Mouse (Mus musculus) layer of hippocampus, adult 18-20 months (tissue): ENCODE results near the gene Cep295nl. TPM values are rescaled to one million over a fixed set of nuclear protein-coding genes. Genes with fewer than 3 reads are reported as not detected.
A peak's percentile ranks its signal among the peaks of the same experiment; 100 is the strongest.

ENCODE experiments used
- DNase-seq, 2 experiments: peaks; one replicate each; pipeline ENCODE4 v3.0.0; 2022; ENCODE audit warnings: low spot score in 2 of 2
- total RNA-seq, 2 experiments: library from RNA; stranded (reverse); gene quantifications; 2 replicates each; pipeline ENCODE4 v1.2.3; 2021

Cep295nl gene
- total RNA-seq, 2 experiments from 2014 or later: 0.61 to 1.2 TPM

DNA sequence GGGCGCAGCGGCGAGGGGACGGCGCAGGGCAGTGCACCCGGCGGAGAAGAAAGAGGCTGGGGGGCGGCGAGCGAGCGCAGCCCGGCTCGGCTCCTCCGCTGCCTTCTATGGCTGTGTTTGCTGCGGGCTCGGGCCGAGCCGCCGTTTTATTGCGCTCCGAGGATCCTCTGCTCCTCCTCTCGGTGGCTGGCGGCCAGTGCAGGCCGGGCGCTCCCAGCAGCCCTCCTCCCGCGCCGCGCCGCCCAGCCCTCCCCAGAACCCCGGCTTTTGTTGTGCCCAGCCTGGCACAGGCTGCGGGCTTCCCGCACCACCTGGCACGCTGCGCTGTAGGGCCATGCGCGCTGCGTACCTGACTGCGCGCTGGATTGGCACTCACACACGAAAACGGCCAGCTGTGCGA lies 12.9 kb upstream of the Cep295nl start:
- peak; percentile 74 to 87 for DNase-seq

GRCm38 (mm10) chr11:118354636-118355191 lies 12.4 kb upstream of the Cep295nl start:
- no peak for DNase-seq

- DNase-seq: no peak
Measured at GRCm38 (mm10) chr11:118349494-118349893, 7.2 kb upstream of the Cep295nl start.

GRCm38 (mm10) chr11:118348877-118349276 lies 6.6 kb upstream of the Cep295nl start:
- DNase-seq: no peak

GRCm38 (mm10) chr11:118348419-118348818 lies 6.1 kb upstream of the Cep295nl start:
- DNase-seq: no peak

DNA sequence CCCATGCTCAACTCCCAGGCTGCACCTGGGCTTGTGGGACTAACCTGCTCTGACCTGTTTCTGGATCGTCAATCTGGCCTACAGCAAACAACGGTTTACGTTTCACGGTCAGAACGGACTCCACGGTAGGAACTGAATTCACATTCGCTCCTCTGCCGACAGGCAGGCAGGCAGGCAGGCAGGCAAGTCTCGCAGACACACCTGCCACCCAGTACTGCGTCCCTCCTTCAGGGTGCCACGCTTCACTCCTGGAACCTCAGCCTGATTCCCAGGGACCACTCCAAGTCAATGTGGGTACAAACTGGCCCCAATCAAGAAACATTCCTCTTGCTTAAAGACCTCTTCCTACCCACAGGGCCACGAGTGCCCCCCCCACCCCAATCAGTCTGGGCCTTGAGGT lies 5.6 kb upstream of the Cep295nl start:
- DNase-seq: no peak

- no peak for DNase-seq
Measured at GRCm38 (mm10) chr11:118347391-118347790, 5.1 kb upstream of the Cep295nl start.

GRCm38 (mm10) chr11:118346395-118347096 lies 4.2 kb upstream of the Cep295nl start:
- no peak for DNase-seq

- DNase-seq: no peak
Measured at GRCm38 (mm10) chr11:118345693-118346092, 3.4 kb upstream of the Cep295nl start.

- no peak for DNase-seq
Measured at GRCm38 (mm10) chr11:118343629-118344028, 1.3 kb upstream of the Cep295nl start.

DNA sequence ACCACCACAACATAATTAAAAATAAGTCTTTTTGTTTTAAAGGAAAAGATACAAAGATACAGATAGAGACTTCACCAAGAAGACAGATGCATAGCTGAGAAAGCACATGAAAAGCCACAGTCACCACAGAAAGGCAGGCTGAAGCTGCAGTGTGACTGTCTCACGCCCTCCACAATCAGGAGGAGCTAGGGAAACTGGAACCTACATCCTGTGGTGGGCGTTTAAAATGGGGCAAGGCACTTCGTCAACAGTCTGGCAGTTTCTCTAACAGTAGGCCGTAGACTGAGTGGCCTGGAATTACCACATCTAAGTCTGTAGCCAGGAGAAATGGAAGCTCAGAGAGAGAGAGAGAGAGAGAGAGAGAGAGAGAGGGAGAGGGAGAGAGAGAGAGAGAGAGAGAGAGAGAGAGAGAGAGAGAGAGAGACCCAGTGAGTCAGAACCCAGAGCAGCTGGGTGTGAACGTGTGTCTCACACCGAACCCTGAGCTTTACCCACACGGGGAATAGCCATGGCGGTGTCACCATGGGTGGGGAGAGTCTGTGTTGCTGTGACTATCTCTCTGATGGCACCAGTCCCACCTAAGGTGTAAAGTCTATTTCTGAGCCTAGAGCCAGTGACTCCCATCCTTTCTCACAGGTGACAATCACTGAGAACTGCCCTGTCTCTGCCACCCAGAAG lies 4.7 kb downstream of the Cep295nl start:
- peak in 1 of 2 experiments; percentile 37 for DNase-seq

DNA sequence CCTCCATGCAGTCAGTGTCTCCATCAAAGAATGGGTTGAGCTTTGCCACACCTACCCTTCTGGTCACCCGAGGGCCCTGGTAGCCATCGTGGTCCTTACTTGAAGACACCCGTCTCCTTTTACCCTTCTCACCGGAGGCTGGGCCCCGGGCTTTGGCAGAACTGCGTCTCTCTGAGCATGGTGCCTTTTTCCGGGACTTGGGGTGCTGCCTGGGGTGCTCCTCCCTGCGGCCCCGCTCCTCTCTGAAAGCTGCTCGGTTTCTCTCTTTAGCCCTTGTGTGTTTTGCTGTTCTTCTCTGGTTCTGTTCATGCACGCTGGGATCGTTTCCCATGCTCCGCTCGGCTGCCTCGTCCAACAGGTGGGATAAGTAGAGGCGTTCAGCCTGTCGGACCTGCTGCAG lies 8.9 kb downstream of the Cep295nl start:
- no peak for DNase-seq

DNA sequence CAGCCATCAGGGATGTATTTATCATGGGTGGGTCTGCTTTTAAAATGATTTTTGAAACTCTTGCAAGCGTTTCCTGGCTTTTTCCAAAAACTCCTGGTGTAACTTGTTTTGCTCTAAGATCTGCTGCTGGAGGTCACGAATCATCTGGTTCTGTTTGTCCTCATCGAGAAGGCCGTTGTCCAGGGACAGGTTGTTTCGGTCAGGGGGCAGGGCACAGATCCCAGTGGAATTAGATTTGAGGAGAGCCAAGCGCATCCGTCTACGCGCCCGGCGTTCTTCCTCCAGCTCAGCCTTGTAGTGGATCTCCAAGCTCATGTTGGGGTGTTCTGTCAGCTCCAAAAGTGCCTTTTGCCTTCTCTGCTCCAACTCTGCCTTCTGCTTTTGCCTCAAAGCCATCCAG lies 9.9 kb downstream of the Cep295nl start:
- no peak for DNase-seq

DNA sequence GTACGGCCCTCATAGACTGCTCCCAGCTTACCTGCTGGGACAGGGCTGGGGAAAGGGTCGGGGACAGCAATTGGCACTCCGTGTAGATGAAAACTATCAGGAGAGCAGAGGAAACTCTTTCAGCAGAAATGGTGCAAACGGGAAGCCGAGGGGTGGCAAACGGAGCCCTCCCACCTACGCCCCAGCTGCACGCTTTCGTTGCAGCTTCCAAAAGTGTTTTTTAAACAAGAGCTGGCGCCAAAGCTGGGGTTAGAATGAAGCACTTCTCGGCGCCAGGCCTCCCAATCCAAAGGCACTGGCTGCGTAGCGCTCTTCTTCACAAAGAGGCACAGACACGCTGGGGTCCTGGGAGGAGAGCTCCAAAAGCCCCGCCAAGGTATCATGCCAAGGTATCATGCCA lies 11.5 kb downstream of the Cep295nl start:
- peak; percentile 76 to 91 for DNase-seq

DNA sequence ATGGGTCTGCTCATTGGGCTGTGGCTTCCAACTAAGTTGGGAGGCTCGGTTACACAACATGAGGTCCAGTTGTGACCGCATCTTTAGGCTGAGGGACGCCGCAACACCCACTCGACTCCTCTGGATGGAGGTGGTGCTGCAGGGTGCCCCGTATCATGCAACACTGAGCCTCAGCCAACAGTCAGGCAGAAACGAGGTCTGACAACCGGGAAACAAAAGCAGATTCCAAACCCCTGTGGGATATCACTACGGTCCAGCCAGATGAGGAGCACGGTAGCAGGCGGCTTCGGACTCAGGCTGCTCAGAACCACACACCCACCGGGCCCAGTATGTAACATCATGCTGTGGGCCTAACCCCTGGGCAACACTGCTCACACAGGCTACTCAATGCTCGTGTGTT lies 11.9 kb downstream of the Cep295nl start:
- DNase-seq: no peak

DNA sequence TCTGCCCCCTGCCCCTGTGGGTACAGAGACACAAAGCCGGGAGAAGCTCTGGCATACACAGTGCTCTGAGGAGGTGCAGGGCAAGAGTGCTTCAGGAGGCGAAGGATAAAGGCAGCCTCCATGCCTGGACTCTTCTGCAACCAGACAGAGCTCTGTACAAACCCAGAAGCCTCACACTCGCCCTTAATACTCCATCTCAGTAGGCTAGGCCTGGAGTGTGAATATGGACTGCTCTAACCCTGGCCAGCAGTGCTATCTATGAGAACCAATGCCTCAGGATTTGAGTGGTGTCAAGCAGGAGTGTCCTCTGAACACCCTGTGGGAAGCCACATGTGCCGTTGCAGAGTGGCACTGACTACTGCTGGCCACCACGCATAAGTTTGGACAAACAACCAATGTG lies 13.4 kb downstream of the Cep295nl start:
- DNase-seq: no peak

GRCm38 (mm10) chr11:118328511-118328910 lies 13.8 kb downstream of the Cep295nl start:
- no peak for DNase-seq

DNA sequence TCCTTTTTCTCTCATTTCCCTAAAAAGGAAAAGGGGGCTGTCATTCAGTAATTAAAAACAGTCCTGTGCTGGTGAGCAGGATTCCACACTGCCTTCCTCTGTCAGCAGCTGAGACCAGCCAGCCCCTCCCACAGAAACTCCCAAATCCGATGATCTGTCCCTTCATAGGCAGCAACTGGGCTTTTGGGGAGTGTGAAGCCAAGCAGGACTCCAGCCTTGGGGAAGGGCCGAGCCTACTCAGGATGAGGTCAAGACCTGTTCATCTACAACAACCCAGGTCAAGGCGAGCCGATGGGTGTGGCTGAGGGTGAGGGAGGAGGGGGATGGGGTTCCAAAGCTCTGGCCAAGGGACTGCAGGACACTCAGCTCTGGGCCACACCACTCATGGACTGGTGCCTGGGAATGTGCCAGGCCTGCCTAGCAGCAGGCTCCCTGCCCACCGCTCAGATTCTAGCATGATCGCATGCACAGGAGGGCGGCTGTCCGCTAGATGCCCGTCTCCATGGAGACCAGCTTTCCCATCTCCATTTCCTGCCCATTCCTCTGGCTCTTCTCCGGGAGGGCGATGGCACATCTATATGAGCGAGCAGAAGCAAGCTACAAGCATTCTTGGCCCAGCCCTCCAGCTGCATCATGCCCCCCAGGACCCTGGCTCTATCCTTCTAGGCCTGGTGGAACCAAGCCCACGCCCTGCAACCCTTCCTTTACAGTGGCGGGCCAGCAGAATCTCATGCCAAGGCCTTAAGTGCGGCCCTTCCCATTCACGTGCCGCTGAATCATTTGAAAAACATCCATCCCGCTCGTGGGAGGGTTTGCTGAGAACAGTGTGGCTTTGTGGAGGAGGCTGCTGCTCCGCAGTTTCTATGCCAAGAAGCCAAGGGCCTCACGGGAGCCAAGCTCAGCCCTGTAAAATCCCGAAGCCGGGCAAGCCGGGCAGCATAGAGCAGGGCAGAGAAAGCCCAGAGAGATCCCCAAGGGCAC lies 15.0 kb downstream of the Cep295nl start:
- peak; percentile 83 to 92 for DNase-seq

GRCm38 (mm10) chr11:118326491-118326890 lies 15.8 kb downstream of the Cep295nl start:
- DNase-seq: no peak

- DNase-seq: no peak
Measured at GRCm38 (mm10) chr11:118324541-118324940, 17.8 kb downstream of the Cep295nl start.

DNA sequence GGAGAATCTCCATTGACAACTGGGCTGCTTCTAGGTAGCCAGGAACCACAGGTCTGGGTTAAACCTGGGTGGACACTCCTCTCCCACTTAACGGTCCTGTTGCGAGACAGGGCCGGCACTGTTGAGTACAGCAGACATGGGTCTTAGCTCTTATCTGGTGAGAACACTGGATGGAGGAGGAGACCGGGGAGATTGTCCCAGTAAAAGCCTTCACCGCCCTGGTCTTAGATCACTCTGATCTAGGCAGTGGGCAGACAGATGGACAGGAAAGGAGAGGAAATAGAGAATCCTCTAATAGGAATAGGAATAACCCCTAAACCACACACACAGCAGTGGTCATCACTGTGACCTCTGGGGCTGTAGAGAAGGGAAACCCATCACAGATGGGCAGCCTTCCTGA lies 18.3 kb downstream of the Cep295nl start:
- DNase-seq: no peak
